Mouse (Mus musculus) ES-E14 (cell line): ENCODE results near the gene Cxcl16. TPM values are rescaled to one million over a fixed set of nuclear protein-coding genes. Genes with fewer than 3 reads are reported as not detected.
"Not testable (repeated sequence)": the region's sequence is repeated elsewhere in the genome, so short reads cannot be mapped to it uniquely, and the experiment has no call there.

Experiments used
- DNase-seq: peaks from one replicate; pipeline ENCODE4 v3.0.0-alpha.2; 2013; ENCODE audit warnings: low read depth, low spot score
- H3K27ac ChIP-seq: 2 replicates; pipeline ENCODE4 v1.5.1; 2012; ENCODE audit warnings: low read depth, mild to moderate bottlenecking, low read length, moderate library complexity, mixed read lengths; ENCODE audit not compliant: poor library complexity, insufficient read depth, severe bottlenecking
- H3K36me3 ChIP-seq: 2 replicates; pipeline ENCODE4 v1.6.1; 2012; ENCODE audit warnings: mild to moderate bottlenecking, low read length, moderate library complexity, mixed read lengths; ENCODE audit not compliant: control insufficient read depth, poor library complexity, insufficient read depth, severe bottlenecking
- H3K4me1 ChIP-seq, 2 experiments: fragments of 150-350 bp in 1 of 2; sonication (generic) in 1 of 2; 2 replicates each; pipeline ENCODE4 v1.6.1; 2012; ENCODE audit warnings: low read length in 2 of 2, mild to moderate bottlenecking in 1 of 2, mixed read lengths in 1 of 2; ENCODE audit not compliant: control insufficient read depth in 2 of 2, insufficient read depth in 2 of 2, poor library complexity in 1 of 2
- H3K4me3 ChIP-seq, 2 experiments: fragments of 150-350 bp in 1 of 2; sonication (generic) in 1 of 2; 2 replicates each; pipeline ENCODE4 v1.5.1; 2012; ENCODE audit warnings: low read length in 2 of 2, low read depth in 1 of 2, mild to moderate bottlenecking in 1 of 2, mixed read lengths in 1 of 2; ENCODE audit not compliant: insufficient read depth in 1 of 2, poor library complexity in 1 of 2, severe bottlenecking in 1 of 2
- H3K9ac ChIP-seq: 2 replicates; pipeline ENCODE4 v1.6.1; 2012; ENCODE audit warnings: low read depth, mild to moderate bottlenecking, low read length, mixed read lengths; ENCODE audit not compliant: poor library complexity, insufficient read depth, severe bottlenecking
- H3K9me3 ChIP-seq: fragments of 150-350 bp; sonication (generic); 2 replicates; pipeline ENCODE4 v1.6.1; 2012; ENCODE audit warnings: low read depth, mild to moderate bottlenecking, low read length; ENCODE audit not compliant: control insufficient read depth, insufficient read depth
- CHD2 ChIP-seq: IDR thresholded peaks from 2 replicates; pipeline ENCODE4 v1.6.1; 2014; ENCODE audit warnings: mild to moderate bottlenecking, low read depth, low read length, inconsistent platforms
- HCFC1 ChIP-seq: IDR thresholded peaks from 2 replicates; pipeline ENCODE4 v1.6.1; 2012; ENCODE audit warnings: low read length, inconsistent platforms, borderline replicate concordance; ENCODE audit not compliant: insufficient read depth
- MAFK ChIP-seq: IDR thresholded peaks from 2 replicates; pipeline ENCODE4 v1.6.1; 2014; ENCODE audit warnings: mild to moderate bottlenecking, low read depth, low read length, inconsistent platforms; ENCODE audit not compliant: insufficient read depth
- ZC3H11A ChIP-seq: IDR thresholded peaks from 2 replicates; pipeline ENCODE4 v1.6.1; 2012; ENCODE audit warnings: low read depth, mild to moderate bottlenecking, inconsistent platforms, low read length, borderline replicate concordance
- ZNF384 ChIP-seq: IDR thresholded peaks from 2 replicates; pipeline ENCODE4 v1.6.1; 2012; ENCODE audit warnings: low read depth, low read length, inconsistent platforms
- in situ Hi-C, 2 experiments: fragments of 600-800 bp; cut with MboI; formaldehyde crosslinking; loops; one replicate each; pipeline ENCODE4 v1.15.1; 2025; ENCODE audit warnings: low sequenced_read_pairs in 2 of 2, inconsistent platforms in 1 of 2; ENCODE audit not compliant: unreplicated experiment in 2 of 2
- total RNA-seq: library from RNA; depleted of rRNA; stranded (reverse); fragments of 300-350 nt; gene quantifications from 2 replicates; pipeline ENCODE4 v1.2.3, GENCODE M21; 2012

Gene Cxcl16
- total RNA-seq, 1 experiment = 2.9 TPM

GRCm38 (mm10) chr11:70432048-70432894 lies 27.5 kb downstream of the Cxcl16 start, which contains the start of gene Arrb2:
TSS of gene Arrb2 (plus strand) at chr11:70432635.
- H3K9ac ChIP-seq = peak within 1 kb of the TSS; percentile 83
- H3K4me1 ChIP-seq = peaks cover 2 to 13% of the 10 kb centered on the region in 2 experiments; a peak in 2 of 4 replicates
- H3K27ac ChIP-seq = no peak within 1 kb of the TSS; the same call in 1 of the 2 replicates
- H3K4me3 ChIP-seq = peak within 1 kb of the TSS; percentile 84 to 96
- TF ChIP-seq HCFC1 (0 out of 2 replicates have a peak, but pooled peaks have one; percentile 51), ZNF384 (peak; percentile 97), ZC3H11A (no peak), CHD2 (no peak), MAFK (0 out of 2 replicates have a peak, but pooled peaks have one; percentile 26)
- DNase-seq = peak; percentile 96
- no peaks in the 10 kb centered on the region for H3K9me3 ChIP-seq
- H3K36me3 ChIP-seq = peaks cover 14% of the 10 kb centered on the region
- in situ Hi-C loops = no loop called here

GRCm38 (mm10) chr11:70431574-70431973 lies 28.2 kb downstream of the Cxcl16 start:
- Histone ChIP-seq H3K4me1 (peaks cover 2 to 13% of the 10 kb centered on the region in 2 experiments; a peak in 2 of 4 replicates), H3K27ac (no peak overlapping the region), H3K9me3 (no peaks in the 10 kb centered on the region), H3K36me3 (peaks cover 7% of the 10 kb centered on the region; the same call in 1 of the 2 replicates), H3K4me3 (peak overlapping the region; percentile 84 to 96; a peak in 3 of 4 replicates), H3K9ac (peak overlapping the region; percentile 83; the same call in 1 of the 2 replicates)
- no peak for DNase-seq
- TF ChIP-seq HCFC1 (no peak), ZC3H11A (no peak), MAFK (no peak), CHD2 (no peak), ZNF384 (no peak)
- in situ Hi-C loops = no loop called here

GRCm38 (mm10) chr11:70426598-70426997 lies 33.2 kb downstream of the Cxcl16 start:
- 0 out of 2 replicates have a peak, but pooled peaks have one; percentile 38 for TF ChIP-seq MAFK
- H3K9ac ChIP-seq, H3K27ac ChIP-seq, H3K9me3 ChIP-seq, H3K4me3 ChIP-seq, H3K36me3 ChIP-seq, DNase-seq, in situ Hi-C loops, H3K4me1 ChIP-seq: not testable (repeated sequence)

GRCm38 (mm10) chr11:70419486-70419885 lies 40.3 kb downstream of the Cxcl16 start:
- no peak overlapping the region for H3K9ac ChIP-seq
- DNase-seq = no peak
- H3K4me3 ChIP-seq = no peak overlapping the region
- H3K36me3 ChIP-seq = no peaks in the 10 kb centered on the region
- no peak overlapping the region for H3K27ac ChIP-seq
- no peaks in the 10 kb centered on the region for H3K4me1 ChIP-seq
- H3K9me3 ChIP-seq = no peaks in the 10 kb centered on the region
- in situ Hi-C loops = loop anchor here in 1 of 2 experiments (5.0 kb wide), 1 partner anchor 83 kb away; no protein-coding TSS in a partner anchor
- TF ChIP-seq ZC3H11A = no peak
- no peak for TF ChIP-seq MAFK
- TF ChIP-seq ZNF384 = no peak
- TF ChIP-seq HCFC1 = no peak
- TF ChIP-seq CHD2 = no peak
